Mouse (Mus musculus) heart, embryonic 11.5 days (tissue): ENCODE data around the gene Slc26a3. TPM values are rescaled to one million over a fixed set of nuclear protein-coding genes. Genes with fewer than 3 reads are reported as not detected.

Experiments used
- ATAC-seq: fragments of 200-750 bp; cut with Nextera tagmentation; replicated peaks from 2 replicates; pipeline ENCODE4 v1.8.0; 2017; ENCODE audit warnings: moderate library complexity; ENCODE audit not compliant: insufficient number of reproducible peaks, low FRiP score, low TSS enrichment
- H3K27ac ChIP-seq: fragments of 300-500 bp; sonication (generic); 2 replicates; pipeline ENCODE4 v1.5.1; 2014; ENCODE audit warnings: mild to moderate bottlenecking, low read depth, low read length
- H3K27me3 ChIP-seq: fragments of 300-500 bp; sonication (generic); 2 replicates; pipeline ENCODE4 v1.6.1; 2014; ENCODE audit warnings: mild to moderate bottlenecking, low read length, mixed read lengths; ENCODE audit not compliant: control insufficient read depth, insufficient read depth
- H3K36me3 ChIP-seq: fragments of 300-500 bp; sonication (generic); 2 replicates; pipeline ENCODE4 v1.6.1; 2014; ENCODE audit warnings: mild to moderate bottlenecking, low read length, moderate library complexity, mixed read lengths; ENCODE audit not compliant: control insufficient read depth, insufficient read depth
- H3K4me1 ChIP-seq: fragments of 300-500 bp; sonication (generic); 2 replicates; pipeline ENCODE4 v1.6.1; 2014; ENCODE audit warnings: low read length; ENCODE audit not compliant: control insufficient read depth, insufficient read depth
- H3K4me2 ChIP-seq: fragments of 300-500 bp; sonication (generic); 2 replicates; pipeline ENCODE4 v1.6.1; 2014; ENCODE audit warnings: mild to moderate bottlenecking, moderate library complexity
- H3K4me3 ChIP-seq: fragments of 300-500 bp; sonication (generic); 2 replicates; pipeline ENCODE4 v1.5.1; 2014; ENCODE audit warnings: low read depth, low read length
- H3K9ac ChIP-seq: fragments of 300-500 bp; sonication (generic); 2 replicates; pipeline ENCODE4 v1.6.1; 2014; ENCODE audit warnings: mild to moderate bottlenecking, low read depth, low read length, moderate library complexity
- H3K9me3 ChIP-seq: fragments of 300-500 bp; sonication (generic); replicated peaks from 2 replicates; pipeline ENCODE4 v1.6.1; 2016; ENCODE audit warnings: low read length; ENCODE audit not compliant: control insufficient read depth
- WGBS: fragments of 180-500 bp; shearing (Covaris S2); extraction: QIAGEN DNeasy Blood & Tissue Kit; methylation state at CpG from one replicate; pipeline ENCODE4 v1.1.7; 2014; ENCODE audit not compliant: insufficient replicate concordance; 5-methylcytosine and 5-hydroxymethylcytosine counted together
- polyA plus RNA-seq: library from polyadenylated mRNA; unstranded; fragments of >200 nt; fragmentation: Nextera tagmentation; extraction: Ambion mirVana; gene quantifications from 2 replicates; pipeline ENCODE4 v1.2.1, GENCODE M21; 2014

Slc26a3 gene
- polyA plus RNA-seq, 1 experiment from 2014 or later: 0.07 TPM

GRCm38 (mm10) chr12:31375283-31375615 is 15.4 kb upstream of the Slc26a3 start:
- Histone ChIP-seq H3K9ac (no peak overlapping the region), H3K4me2 (no peak overlapping the region)

GRCm38 (mm10) chr12:31376326-31376950 is 14.2 kb upstream of the Slc26a3 start:
- Histone ChIP-seq H3K4me2 (peak overlapping the region; percentile 65), H3K4me3 (peak overlapping the region; percentile 38), H3K27ac (no peak overlapping the region), H3K27me3 (no peaks in the 10 kb centered on the region), H3K36me3 (no peaks in the 10 kb centered on the region), H3K9ac (peak overlapping the region; percentile 39; the same call in 1 of the 2 replicates), H3K9me3 (no peaks in the 10 kb centered on the region), H3K4me1 (peaks cover 10% of the 10 kb centered on the region)
- 5% methylated on average over 13 of the region's 13 CpGs for WGBS
- no peak for ATAC-seq

More at GRCm38 (mm10) chr12:31375283-31375615, 15.4 kb upstream of the Slc26a3 start:
- Histone ChIP-seq H3K4me1 (peaks cover 8% of the 10 kb centered on the region; the same call in 1 of the 2 replicates), H3K27me3 (no peaks in the 10 kb centered on the region), H3K4me3 (no peak overlapping the region), H3K27ac (no peak overlapping the region), H3K9me3 (no peaks in the 10 kb centered on the region), H3K36me3 (no peaks in the 10 kb centered on the region)
- no peak for ATAC-seq
- WGBS: 47% methylated on average over 4 of the region's 4 CpGs

- H3K4me2 ChIP-seq: peak overlapping the region; percentile 65
- no peak overlapping the region for H3K27ac ChIP-seq
- no peak overlapping the region; the same call in 1 of the 2 replicates for H3K9ac ChIP-seq
- H3K36me3 ChIP-seq: no peaks in the 10 kb centered on the region
- H3K4me3 ChIP-seq: no peak overlapping the region; the same call in 1 of the 2 replicates
- peaks cover 7% of the 10 kb centered on the region for H3K4me1 ChIP-seq
- WGBS: 64% methylated on average over 11 of the region's 11 CpGs
- no peaks in the 10 kb centered on the region for H3K9me3 ChIP-seq
- ATAC-seq: no peak
- no peaks in the 10 kb centered on the region for H3K27me3 ChIP-seq
Measured at GRCm38 (mm10) chr12:31377241-31377640, 13.4 kb upstream of the Slc26a3 start.

GRCm38 (mm10) chr12:31380878-31381277 is 9.8 kb upstream of the Slc26a3 start:
- WGBS: 4% methylated on average over 2 of the region's 2 CpGs
- Histone ChIP-seq H3K4me1 (peaks cover 4% of the 10 kb centered on the region), H3K4me2 (no peak overlapping the region), H3K36me3 (no peaks in the 10 kb centered on the region), H3K4me3 (no peak overlapping the region), H3K27ac (no peak overlapping the region), H3K9ac (no peak overlapping the region), H3K27me3 (no peaks in the 10 kb centered on the region), H3K9me3 (no peaks in the 10 kb centered on the region)
- no peak; the same call in 1 of the 2 replicates for ATAC-seq

- no peak overlapping the region for H3K4me2 ChIP-seq
- no peaks in the 10 kb centered on the region for H3K27me3 ChIP-seq
- no peak overlapping the region for H3K9ac ChIP-seq
- ATAC-seq: no peak
- H3K4me3 ChIP-seq: no peak overlapping the region
- no peak overlapping the region for H3K27ac ChIP-seq
- H3K36me3 ChIP-seq: no peaks in the 10 kb centered on the region
- 64% methylated on average over 2 of the region's 2 CpGs for WGBS
- H3K9me3 ChIP-seq: no peaks in the 10 kb centered on the region
- H3K4me1 ChIP-seq: peaks cover 2% of the 10 kb centered on the region; the same call in 1 of the 2 replicates
Measured at GRCm38 (mm10) chr12:31382451-31382850, 8.2 kb upstream of the Slc26a3 start.

- Histone ChIP-seq H3K36me3 (no peaks in the 10 kb centered on the region), H3K4me3 (no peak overlapping the region), H3K27ac (no peak overlapping the region), H3K9ac (no peak overlapping the region), H3K9me3 (no peaks in the 10 kb centered on the region), H3K4me1 (no peaks in the 10 kb centered on the region), H3K27me3 (no peaks in the 10 kb centered on the region), H3K4me2 (no peak overlapping the region)
- WGBS: 27% methylated on average over 3 of the region's 3 CpGs
- ATAC-seq: no peak
Measured at GRCm38 (mm10) chr12:31387303-31387702, 3.4 kb upstream of the Slc26a3 start.

- no peaks in the 10 kb centered on the region for H3K27me3 ChIP-seq
- no peak overlapping the region for H3K27ac ChIP-seq
- H3K4me3 ChIP-seq: no peak overlapping the region
- no peaks in the 10 kb centered on the region for H3K9me3 ChIP-seq
- no peak for ATAC-seq
- no peaks in the 10 kb centered on the region for H3K4me1 ChIP-seq
- 94% methylated on average over 12 of the region's 12 CpGs for WGBS
- H3K9ac ChIP-seq: no peak overlapping the region
- H3K36me3 ChIP-seq: no peaks in the 10 kb centered on the region
- no peak overlapping the region for H3K4me2 ChIP-seq
Measured at GRCm38 (mm10) chr12:31391696-31392095, 1.0 kb downstream of the Slc26a3 start.

- no peaks in the 10 kb centered on the region for H3K27me3 ChIP-seq
- H3K9me3 ChIP-seq: no peaks in the 10 kb centered on the region
- H3K27ac ChIP-seq: no peak overlapping the region
- H3K4me2 ChIP-seq: no peak overlapping the region
- H3K36me3 ChIP-seq: no peaks in the 10 kb centered on the region
- WGBS: 94% methylated on average over 1 of the region's 1 CpGs
- no peaks in the 10 kb centered on the region for H3K4me1 ChIP-seq
- no peak overlapping the region for H3K4me3 ChIP-seq
- no peak overlapping the region for H3K9ac ChIP-seq
- no peak for ATAC-seq
Measured at GRCm38 (mm10) chr12:31395895-31396294, 5.2 kb downstream of the Slc26a3 start.

GRCm38 (mm10) chr12:31397709-31398108 is 7.0 kb downstream of the Slc26a3 start:
- Histone ChIP-seq H3K4me2 (no peak overlapping the region), H3K9me3 (no peaks in the 10 kb centered on the region), H3K27ac (no peak overlapping the region), H3K9ac (no peak overlapping the region), H3K27me3 (no peaks in the 10 kb centered on the region), H3K36me3 (no peaks in the 10 kb centered on the region), H3K4me1 (no peaks in the 10 kb centered on the region), H3K4me3 (no peak overlapping the region)
- WGBS: 77% methylated on average over 4 of the region's 4 CpGs
- no peak for ATAC-seq
